Mouse (Mus musculus) CH12F3 (cell line): ENCODE results near the gene Prl8a2.

Experiments
- in situ Hi-C: fragments of 300-500 bp; cut with MboI; formaldehyde crosslinking; loops from 2 replicates; pipeline ENCODE4 v1.14.3; 2020; ENCODE audit warnings: low sequenced_read_pairs

The Prl8a2 gene

DNA sequence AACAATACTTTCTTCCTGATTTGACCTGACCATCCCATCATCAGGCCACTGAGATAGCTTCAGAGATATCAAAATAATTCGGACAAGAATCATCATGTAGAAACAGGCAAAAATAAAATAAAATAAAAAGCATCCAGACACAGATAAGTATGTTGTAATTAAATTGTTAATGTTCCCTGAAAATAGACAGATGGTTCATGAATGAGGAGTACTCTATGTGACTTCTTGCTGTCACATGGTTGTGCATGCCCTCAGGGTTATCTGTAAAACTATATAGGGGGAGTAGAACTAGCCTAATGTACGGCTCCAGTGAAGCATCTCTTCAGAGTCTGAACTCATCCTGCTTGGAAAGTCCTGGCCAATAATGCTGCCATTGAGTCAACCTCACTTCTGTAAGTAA, at the start of gene Prl8a2:
Gene Prl8a2 (plus strand): TSS at position 301 of the 400 bp plus-strand sequence.
- in situ Hi-C loops = no loop called here

DNA sequence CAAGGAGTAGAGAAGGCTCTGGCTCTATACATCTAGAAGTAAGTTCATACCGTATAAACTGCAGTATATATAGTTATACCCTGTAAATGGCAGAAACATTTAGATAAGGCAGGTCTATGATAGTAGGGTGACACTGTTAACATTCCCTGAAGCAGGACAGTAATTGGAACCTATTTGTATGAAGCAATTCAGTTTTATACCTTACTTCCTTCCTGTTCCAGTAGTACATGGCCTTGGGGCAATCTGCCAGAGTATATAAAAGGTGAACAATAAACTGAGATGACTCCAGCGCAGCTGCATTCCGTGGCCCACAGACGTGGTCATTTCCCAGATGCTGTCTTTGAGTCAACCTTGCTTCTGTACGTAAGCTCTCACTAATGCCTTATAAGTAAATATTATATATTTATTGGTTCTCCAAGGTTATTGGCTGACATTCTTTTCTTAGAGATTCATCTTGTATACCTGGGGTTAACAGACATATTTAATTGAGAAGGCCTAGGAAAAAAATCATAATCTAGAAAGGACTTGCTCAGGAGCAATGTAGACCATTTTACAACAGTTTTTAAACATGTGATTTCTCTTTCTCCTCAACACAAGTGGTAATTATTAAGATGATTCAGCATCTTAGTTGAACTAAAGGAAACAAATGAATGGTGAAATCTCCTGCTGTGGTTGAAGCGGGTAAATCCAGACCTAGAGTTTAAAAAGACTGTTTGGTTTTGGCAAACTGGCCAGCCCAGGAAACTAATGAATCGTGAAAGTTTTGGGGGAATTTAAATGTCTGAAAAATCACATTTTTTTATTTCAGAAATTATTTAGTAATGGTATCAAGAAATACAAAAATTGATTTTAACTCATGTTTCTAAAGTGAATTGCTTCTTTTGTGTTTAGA, 32.9 kb upstream of the Prl8a2 start, which contains the start of gene Prl6a1:
Gene Prl6a1 (plus strand): TSS at position 294 of the 892 bp plus-strand sequence.
- in situ Hi-C loops = no loop called here

DNA sequence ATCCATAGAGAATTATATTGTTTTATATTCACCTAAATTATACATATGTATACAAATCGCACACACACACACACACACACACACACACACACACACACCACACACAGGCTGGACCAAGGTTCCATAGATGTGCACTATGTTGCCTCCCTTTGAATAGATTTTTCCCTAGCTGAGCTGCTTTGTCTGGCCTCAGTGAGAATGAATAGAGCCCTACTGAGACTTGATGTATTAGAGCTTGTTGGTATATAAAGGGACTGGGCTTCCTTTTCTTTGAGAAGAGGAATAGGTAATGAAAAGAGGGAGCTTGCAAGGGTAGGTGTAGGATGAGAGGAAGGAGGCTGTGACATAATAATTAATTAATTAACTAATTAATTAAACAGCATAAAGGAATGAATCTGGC, 10.5 kb upstream of the Prl8a2 start:
- in situ Hi-C loops = no loop called here

DNA sequence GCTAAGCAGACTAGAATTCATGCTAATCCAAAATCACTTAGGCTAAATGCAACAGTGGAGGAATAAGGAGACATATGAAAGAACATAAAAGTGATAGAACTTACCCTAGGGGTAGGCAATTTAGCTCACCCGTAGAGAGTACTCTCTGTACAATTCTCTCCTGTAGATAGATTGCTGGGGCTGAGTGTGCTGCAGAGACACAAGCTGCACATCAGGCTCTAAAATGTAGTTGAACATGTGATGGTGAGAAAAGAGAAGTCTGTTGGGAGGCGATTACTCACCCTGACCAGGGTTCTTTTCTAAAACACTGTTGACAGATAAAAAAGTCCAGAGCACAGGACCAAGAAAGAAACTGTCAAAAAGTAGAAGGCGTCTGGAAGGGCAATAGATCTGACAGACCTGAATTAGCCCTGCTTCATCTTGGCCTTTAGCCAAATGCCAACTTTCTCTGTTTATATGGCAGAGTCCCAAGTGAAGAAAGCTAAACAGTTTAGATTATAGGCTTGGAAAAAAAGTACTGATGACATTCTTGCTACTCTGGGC, 2.7 kb upstream of the Prl8a2 start:
- in situ Hi-C loops = no loop called here

DNA sequence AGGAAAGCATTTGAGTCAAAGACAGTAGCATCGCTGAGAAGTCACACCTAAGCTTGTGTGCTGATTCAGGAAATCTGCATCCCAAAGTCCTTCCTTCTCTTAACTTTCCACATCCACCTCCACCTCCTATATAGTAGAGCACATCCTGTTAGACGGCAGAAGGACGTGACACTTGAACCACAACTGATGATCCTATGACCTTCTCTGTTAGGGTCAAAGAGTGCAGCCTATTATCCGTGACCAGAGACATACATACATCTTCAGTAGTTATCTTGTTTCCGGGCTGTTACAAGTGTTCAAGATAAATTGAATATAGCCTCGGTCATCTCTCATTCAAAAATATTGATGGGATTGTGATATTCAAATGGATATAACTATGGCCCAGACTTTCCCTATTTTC, 45.3 kb downstream of the Prl8a2 start, which contains the start of gene Prl2b1:
Gene Prl2b1 (minus strand): TSS at position 101 of the 400 bp plus-strand sequence.
- in situ Hi-C loops = no loop called here

DNA sequence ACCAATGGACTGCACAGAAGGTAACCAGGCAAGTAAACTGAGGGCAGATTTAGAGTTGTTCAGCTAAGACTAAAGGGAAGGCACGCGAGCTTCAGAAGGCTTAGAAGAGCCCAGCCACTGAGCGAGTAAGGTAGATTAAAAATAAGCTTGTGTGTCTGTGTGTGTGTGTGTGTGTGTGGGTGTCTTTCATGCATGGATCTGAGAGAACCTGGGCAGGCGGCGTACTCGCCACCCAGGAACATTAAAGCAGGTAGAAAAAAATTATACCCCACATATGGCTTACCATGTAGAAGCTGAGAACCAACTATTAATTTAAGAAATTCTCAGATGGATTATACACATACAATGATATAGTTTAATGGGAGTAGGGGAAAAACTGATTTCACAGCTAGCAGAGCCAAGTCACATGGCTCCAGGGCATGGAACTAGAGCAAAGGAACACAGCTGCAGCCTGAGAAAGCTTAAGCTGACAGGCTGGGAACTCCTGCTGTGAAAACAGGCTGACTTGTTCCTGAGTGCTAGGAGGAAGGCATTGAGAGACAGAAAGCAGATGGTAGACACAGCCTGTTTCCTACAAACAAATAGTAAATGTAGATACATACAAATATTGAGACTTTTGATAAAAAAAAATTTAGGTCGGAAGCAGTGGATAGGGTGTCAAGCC, 53.7 kb downstream of the Prl8a2 start:
- in situ Hi-C loops = no loop called here
